Mouse (Mus musculus): ENCODE results near the gene Pdss2.

DNA sequence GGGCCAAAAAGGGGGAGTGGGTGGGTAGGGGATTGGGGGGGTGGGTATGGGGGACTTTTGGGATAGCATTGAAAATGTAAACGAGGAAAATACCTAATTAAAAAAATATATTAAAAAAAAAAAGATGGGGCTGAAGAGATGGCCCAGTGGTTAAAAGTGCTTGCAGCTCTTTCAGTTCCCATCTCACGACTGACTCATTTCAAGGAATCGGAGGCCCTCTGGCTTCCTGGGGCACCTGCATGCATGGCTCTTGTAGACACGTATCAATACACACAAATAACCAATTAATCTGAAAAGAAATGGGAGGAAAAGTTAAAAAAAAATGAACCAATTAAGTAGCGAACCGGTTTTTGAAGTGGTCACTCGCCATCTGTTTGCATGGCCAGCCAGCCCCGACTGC is 155.5 kb downstream of the Pdss2 start:
- no peak for TF ChIP-seq CTCF (IDR thresholded peaks at IDR 0.05; ENCODE audit: low read depth)
- no peak for TF ChIP-seq EP300 (IDR thresholded peaks at IDR 0.05; ENCODE audit: low read depth)

All from liver, embryonic 14.5 days (tissue).